Mouse (Mus musculus) CD4-positive, CD25-positive, alpha-beta regulatory T cell, adult 2 months (primary cell): ENCODE results near the gene Arhgap27.
"Not testable (repeated sequence)": the region's sequence is repeated elsewhere in the genome, so short reads cannot be mapped to it uniquely, and the experiment has no call there.

ENCODE experiments used
- DNase-seq: peaks from one replicate; pipeline ENCODE4 v3.0.0-alpha.2; 2012; ENCODE audit warnings: low read depth, low spot score

Gene Arhgap27

DNA sequence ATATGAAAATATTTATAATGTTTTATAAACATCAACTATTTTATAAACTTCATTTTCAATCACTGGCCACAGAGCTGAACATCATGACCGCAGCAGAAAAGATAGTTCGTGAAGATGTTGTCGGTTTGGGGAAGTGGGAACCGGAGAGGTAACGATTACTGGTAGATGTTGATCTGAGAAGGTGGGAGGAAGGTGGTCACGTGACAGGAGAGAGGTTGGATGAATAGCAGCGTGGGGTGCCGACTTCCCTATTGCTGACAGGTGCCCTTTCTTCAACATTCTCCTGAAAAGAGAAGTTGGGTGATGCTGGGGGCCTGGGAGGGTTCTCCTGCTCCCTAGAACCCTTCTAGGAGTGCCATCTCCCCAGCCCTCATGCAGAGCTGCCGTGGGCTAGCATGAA is 59.0 kb downstream of the Arhgap27 start:
- DNase-seq = no peak

DNA sequence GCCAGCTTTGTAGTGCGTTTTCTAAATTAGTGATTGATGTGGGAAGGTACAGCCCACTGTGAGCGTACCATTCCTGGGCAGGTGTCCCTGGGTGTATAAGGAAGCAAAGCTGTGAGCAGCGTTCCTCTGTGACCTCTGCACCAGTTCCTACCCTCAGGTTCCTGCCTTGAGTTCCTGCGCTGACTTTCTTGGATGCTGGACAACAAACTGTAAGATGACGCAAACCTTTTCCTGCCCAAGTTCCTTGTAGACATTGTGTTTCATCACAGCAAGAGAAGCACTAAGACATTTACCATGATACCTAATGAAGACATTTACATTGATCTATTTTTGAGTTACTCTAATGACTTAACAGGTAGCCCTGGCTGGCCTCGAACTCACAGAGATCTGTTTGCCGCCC is 68.7 kb downstream of the Arhgap27 start:
- DNase-seq = no peak

GRCm38 (mm10) chr11:103294066-103294465 is 69.4 kb downstream of the Arhgap27 start:
- no peak for DNase-seq

- no peak for DNase-seq
These were observed 70.6 kb downstream of the Arhgap27 start for GRCm38 (mm10) chr11:103292890-103293287.

DNA sequence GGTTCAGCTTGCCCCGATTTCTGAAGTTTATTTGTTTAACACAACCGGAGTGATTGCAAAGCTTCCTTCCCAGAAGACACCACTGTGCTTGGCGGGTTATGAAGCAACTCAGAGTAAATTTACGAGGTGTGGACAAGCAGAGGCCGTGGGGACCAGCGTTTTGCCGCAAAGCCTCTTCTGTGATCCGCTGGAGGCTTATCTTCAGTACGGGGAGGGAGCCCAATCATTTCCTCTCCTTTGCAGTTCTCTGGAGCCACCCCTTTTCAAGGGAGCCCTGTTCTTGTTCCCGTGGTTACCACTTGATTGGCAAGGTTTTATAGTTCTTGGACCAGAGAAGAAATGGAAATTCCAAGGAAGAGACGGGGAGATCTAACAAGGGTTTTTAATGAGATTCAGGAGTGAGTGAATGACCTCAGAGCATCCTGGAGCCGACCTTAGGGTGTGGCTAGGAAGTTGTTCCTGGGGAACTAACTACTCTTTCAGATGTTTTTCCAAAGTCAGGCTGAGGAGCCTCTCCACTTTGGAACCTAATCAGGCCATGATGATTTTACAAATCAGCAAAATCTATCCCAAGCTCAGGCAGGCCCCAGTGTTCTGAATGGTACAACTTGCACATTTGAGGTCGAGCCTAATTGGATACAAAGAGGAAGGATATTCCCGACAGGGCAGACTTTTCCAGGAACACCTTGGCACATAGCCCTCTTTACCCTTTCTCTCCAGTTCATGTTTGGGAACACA is 71.2 kb downstream of the Arhgap27 start:
- DNase-seq = no peak

DNA sequence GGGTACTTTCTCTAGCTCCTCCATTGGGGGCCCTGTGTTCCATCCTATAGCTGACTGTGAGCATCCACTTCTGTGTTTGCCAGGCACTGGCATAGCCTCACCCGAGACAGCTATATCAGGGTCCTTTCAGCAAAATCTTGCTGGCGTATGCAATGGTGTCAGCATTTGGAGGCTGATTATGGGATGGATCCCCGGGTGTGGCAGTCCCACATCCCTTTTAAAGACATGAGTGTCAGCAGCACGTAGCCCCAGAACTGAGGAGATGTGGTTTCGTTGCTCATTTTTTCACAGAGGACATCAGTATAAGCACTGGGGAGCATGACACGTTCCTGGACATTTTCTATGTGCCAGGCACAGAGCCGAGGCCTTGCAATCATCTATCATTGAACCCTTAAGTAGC is 72.7 kb downstream of the Arhgap27 start:
- not testable (repeated sequence) for DNase-seq

DNA sequence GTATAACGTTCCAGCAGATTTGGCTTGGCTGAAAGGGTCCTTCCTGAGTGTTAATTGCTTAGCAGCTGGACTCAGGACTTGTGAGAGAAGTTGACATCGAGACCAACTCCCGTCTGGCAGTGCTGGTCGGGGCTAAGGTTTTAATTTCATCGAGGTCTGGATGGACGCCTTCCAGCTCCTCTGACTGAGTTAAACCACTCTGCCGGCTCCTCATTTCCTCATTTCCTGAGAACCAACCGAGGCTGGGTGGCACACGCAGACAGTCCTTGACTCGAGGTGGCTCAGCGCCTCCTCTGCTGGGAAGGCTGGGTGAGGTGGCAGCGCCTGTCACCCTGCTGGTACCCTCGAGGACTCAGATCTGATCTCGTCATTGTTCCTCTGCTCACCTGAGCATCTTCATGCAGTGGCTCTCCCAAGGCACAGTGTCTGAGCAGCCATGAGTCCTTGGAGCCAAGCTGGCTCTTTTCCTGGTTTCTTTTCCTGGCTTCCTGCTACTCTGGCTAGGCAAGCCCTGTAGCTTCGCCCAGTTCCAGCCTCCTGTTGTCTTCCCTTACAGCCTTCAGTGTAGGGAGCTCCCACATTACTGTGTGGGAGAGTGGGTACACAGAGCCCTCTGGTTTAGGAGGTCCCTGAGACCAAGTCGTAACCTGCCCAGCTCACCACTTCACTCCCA is 75.1 kb downstream of the Arhgap27 start:
- DNase-seq = no peak

DNA sequence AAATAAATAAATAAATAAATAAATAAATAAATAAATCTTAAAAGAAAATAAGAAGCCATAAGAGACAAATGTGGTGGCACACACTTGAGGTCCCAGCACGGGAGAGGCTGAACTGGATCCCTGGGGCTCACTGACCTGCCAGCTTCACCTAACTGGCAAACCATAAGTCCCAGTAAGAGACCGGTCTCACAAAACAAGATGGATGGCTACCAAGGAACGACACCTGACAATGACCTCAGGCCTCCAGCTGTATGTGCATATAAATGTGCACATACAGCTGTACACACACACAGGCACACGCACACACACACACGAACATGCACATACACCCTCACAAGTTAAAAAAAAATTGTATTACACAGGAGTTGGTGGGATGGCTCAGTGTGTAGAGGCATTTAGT is 76.6 kb downstream of the Arhgap27 start:
- DNase-seq = no peak

GRCm38 (mm10) chr11:103285951-103286350 is 77.5 kb downstream of the Arhgap27 start:
- DNase-seq = no peak

DNA sequence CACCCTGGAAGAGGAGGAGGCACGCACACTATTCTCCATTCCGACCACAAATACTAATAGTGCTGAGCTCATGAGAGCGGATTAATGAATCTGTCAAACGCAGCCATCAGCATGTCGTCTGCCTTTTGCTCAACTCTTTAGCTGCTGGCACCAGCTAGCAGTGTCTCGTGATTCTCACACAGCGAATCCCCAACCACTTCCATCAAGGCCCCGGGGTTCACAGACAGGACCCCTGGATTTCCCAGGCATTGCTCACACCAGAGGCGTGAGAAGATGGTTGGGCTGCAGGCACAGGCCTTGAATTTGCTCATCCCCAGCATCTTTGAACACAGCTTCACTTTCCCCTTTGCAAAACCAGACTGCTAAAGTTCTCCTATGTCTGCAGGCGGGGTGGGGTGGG is 78.2 kb downstream of the Arhgap27 start:
- DNase-seq = no peak

DNA sequence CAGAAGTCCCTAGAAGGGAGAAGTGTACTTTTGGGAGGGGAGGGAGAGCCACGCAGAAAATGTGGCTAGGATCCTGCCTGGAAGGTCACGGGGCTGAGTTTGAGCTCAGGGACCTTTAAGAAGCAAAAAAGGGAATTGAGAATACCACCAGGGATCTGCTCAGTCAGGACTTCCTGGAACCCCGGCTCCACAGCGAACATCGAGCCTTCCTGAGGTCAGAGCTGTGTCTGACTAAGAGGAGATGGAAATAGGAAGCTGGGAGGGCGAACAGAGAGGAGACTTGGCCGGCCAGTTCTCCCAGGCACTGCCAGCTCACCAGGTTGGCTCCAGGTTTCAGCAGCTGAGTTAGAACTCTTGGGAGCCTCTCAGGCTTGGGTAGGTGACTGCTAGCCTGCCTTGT is 81.7 kb downstream of the Arhgap27 start:
- no peak for DNase-seq
